Mouse (Mus musculus) layer of hippocampus, postnatal 25 days (tissue): ENCODE data around the gene Hemk1. TPM values are rescaled to one million over a fixed set of nuclear protein-coding genes. Genes with fewer than 3 reads are reported as not detected.

Experiments
- DNase-seq, 2 experiments: peaks; one replicate each; pipeline ENCODE4 v3.0.0; 2022; ENCODE audit warnings: mixed read lengths in 2 of 2, low spot score in 1 of 2; ENCODE audit errors: extremely low spot score in 1 of 2
- total RNA-seq, 2 experiments: library from RNA; stranded (reverse); gene quantifications; 2 replicates each; pipeline ENCODE4 v1.2.3; 2021

Gene Hemk1
- total RNA-seq, 2 experiments from 2014 or later, result 16.5 to 18.2 TPM

- no peak for DNase-seq
Observed at GRCm38 (mm10) chr9:107297059-107297458, 41.1 kb downstream of the Hemk1 start.

- peak; percentile 84 to 87 for DNase-seq
Observed at GRCm38 (mm10) chr9:107296501-107296965, 41.6 kb downstream of the Hemk1 start.

GRCm38 (mm10) chr9:107296041-107296440 is 42.1 kb downstream of the Hemk1 start:
- no peak for DNase-seq

- DNase-seq, result no peak
Observed at GRCm38 (mm10) chr9:107296016-107296040, 42.3 kb downstream of the Hemk1 start, which contains the start of gene Cish. TSS of gene Cish (plus strand) at chr9:107296026.

GRCm38 (mm10) chr9:107295616-107296015 is 42.5 kb downstream of the Hemk1 start:
- no peak for DNase-seq

- DNase-seq, result peak; percentile 59 to 89
Observed at GRCm38 (mm10) chr9:107294249-107294648, 43.9 kb downstream of the Hemk1 start.

- peak; percentile 82 to 91 for DNase-seq
Observed at GRCm38 (mm10) chr9:107290897-107291296, 47.3 kb downstream of the Hemk1 start.

- peak in 1 of 2 experiments; percentile 40 for DNase-seq
Observed at GRCm38 (mm10) chr9:107289211-107290076, 48.7 kb downstream of the Hemk1 start, which contains the start of gene Mapkapk3. TSS of gene Mapkapk3 (minus strand) at chr9:107289877.

GRCm38 (mm10) chr9:107288711-107289110 is 49.4 kb downstream of the Hemk1 start:
- no peak for DNase-seq

- DNase-seq, result no peak
Observed at GRCm38 (mm10) chr9:107288105-107288650, 50.0 kb downstream of the Hemk1 start.

- DNase-seq, result no peak
Observed at GRCm38 (mm10) chr9:107287294-107287693, 50.9 kb downstream of the Hemk1 start.

- DNase-seq, result no peak
Observed at GRCm38 (mm10) chr9:107285009-107285408, 53.1 kb downstream of the Hemk1 start.

GRCm38 (mm10) chr9:107282951-107283350 is 55.2 kb downstream of the Hemk1 start:
- DNase-seq, result no peak

- DNase-seq, result no peak
Observed at GRCm38 (mm10) chr9:107281241-107281987, 56.7 kb downstream of the Hemk1 start.

- DNase-seq, result no peak
Observed at GRCm38 (mm10) chr9:107280322-107281027, 57.7 kb downstream of the Hemk1 start.

GRCm38 (mm10) chr9:107279378-107280321 is 58.5 kb downstream of the Hemk1 start:
- DNase-seq, result no peak

GRCm38 (mm10) chr9:107278527-107279377 is 59.4 kb downstream of the Hemk1 start:
- peak in 1 of 2 experiments; percentile 33 for DNase-seq

GRCm38 (mm10) chr9:107278126-107278525 is 60.0 kb downstream of the Hemk1 start:
- no peak for DNase-seq

- DNase-seq, result no peak
Observed at GRCm38 (mm10) chr9:107277603-107278002, 60.5 kb downstream of the Hemk1 start.
